Mouse (Mus musculus): ENCODE results near the gene Tmed6. TPM values are rescaled to one million over a fixed set of nuclear protein-coding genes. Genes with fewer than 3 reads are reported as not detected.
"Not testable (repeated sequence)": the region's sequence is repeated elsewhere in the genome, so short reads cannot be mapped to it uniquely, and the experiment has no call there.

The Tmed6 gene
- polyA plus RNA-seq (2012; ENCODE audit: insufficient read depth, insufficient read length, missing spikeins): not detected in 2 replicates

GRCm38 (mm10) chr8:107065511-107066496 is at the start of gene Tmed6:
Gene Tmed6, minus strand, starts transcription at chr8:107065644.
- no peak within 1 kb of the TSS for H3K27ac ChIP-seq (ENCODE audit: insufficient read depth, low read depth, low read length)
- H3K4me3 ChIP-seq (ENCODE audit: insufficient read depth, low read length): no peak within 1 kb of the TSS
- TF ChIP-seq POLR2A (IDR thresholded peaks at IDR 0.05; ENCODE audit: borderline replicate concordance, low read depth, low read length) (no peak), CTCF (IDR thresholded peaks at IDR 0.05; ENCODE audit: low read depth, low read length) (no peak)
- H3K4me1 ChIP-seq (ENCODE audit: control insufficient read depth, insufficient read depth, low read length): no peaks in the 10 kb centered on the region

- Histone ChIP-seq H3K4me1 (ENCODE audit: control insufficient read depth, insufficient read depth, low read length) (0 out of 2 replicates have a peak, but pooled peaks cover 2% of the 10 kb centered on the region), H3K4me3 (ENCODE audit: insufficient read depth, low read length) (no peak overlapping the region), H3K27ac (ENCODE audit: insufficient read depth, low read depth, low read length) (no peak overlapping the region)
- TF ChIP-seq CTCF (IDR thresholded peaks at IDR 0.05; ENCODE audit: low read depth, low read length) (no peak), POLR2A (IDR thresholded peaks at IDR 0.05; ENCODE audit: borderline replicate concordance, low read depth, low read length) (no peak)
These were observed 49.5 kb upstream of the Tmed6 start for GRCm38 (mm10) chr8:107115008-107115320.

GRCm38 (mm10) chr8:107114150-107115007 is 48.9 kb upstream of the Tmed6 start:
- Histone ChIP-seq H3K27ac (ENCODE audit: insufficient read depth, low read depth, low read length) (no peak overlapping the region), H3K4me3 (ENCODE audit: insufficient read depth, low read length) (no peak overlapping the region)
- TF ChIP-seq POLR2A (IDR thresholded peaks at IDR 0.05; ENCODE audit: borderline replicate concordance, low read depth, low read length): no peak
- no peak for TF ChIP-seq CTCF (IDR thresholded peaks at IDR 0.05; ENCODE audit: low read depth, low read length)

GRCm38 (mm10) chr8:107113209-107113608 is 47.8 kb upstream of the Tmed6 start:
- Histone ChIP-seq H3K4me3 (ENCODE audit: insufficient read depth, low read length) (no peak overlapping the region), H3K4me1 (ENCODE audit: control insufficient read depth, insufficient read depth, low read length) (0 out of 2 replicates have a peak, but pooled peaks cover 5% of the 10 kb centered on the region), H3K27ac (ENCODE audit: insufficient read depth, low read depth, low read length) (no peak overlapping the region)
- TF ChIP-seq POLR2A (IDR thresholded peaks at IDR 0.05; ENCODE audit: borderline replicate concordance, low read depth, low read length): no peak
- TF ChIP-seq CTCF (IDR thresholded peaks at IDR 0.05; ENCODE audit: low read depth, low read length): no peak

More at GRCm38 (mm10) chr8:107114150-107115007, 48.9 kb upstream of the Tmed6 start:
- 0 out of 2 replicates have a peak, but pooled peaks cover 2% of the 10 kb centered on the region for H3K4me1 ChIP-seq (ENCODE audit: control insufficient read depth, insufficient read depth, low read length)

- no peak overlapping the region for H3K4me3 ChIP-seq (ENCODE audit: insufficient read depth, low read length)
- H3K27ac ChIP-seq (ENCODE audit: insufficient read depth, low read depth, low read length): no peak overlapping the region
- TF ChIP-seq POLR2A (IDR thresholded peaks at IDR 0.05; ENCODE audit: borderline replicate concordance, low read depth, low read length) (no peak), CTCF (IDR thresholded peaks at IDR 0.05; ENCODE audit: low read depth, low read length) (no peak)
- 0 out of 2 replicates have a peak, but pooled peaks cover 5% of the 10 kb centered on the region for H3K4me1 ChIP-seq (ENCODE audit: control insufficient read depth, insufficient read depth, low read length)
These were observed 46.1 kb upstream of the Tmed6 start for GRCm38 (mm10) chr8:107111340-107112105.

GRCm38 (mm10) chr8:107110629-107111330 is 45.3 kb upstream of the Tmed6 start:
- Histone ChIP-seq H3K4me1 (ENCODE audit: control insufficient read depth, insufficient read depth, low read length) (0 out of 2 replicates have a peak, but pooled peaks cover 3% of the 10 kb centered on the region), H3K4me3 (ENCODE audit: insufficient read depth, low read length) (no peak overlapping the region), H3K27ac (ENCODE audit: insufficient read depth, low read depth, low read length) (no peak overlapping the region)
- TF ChIP-seq CTCF (IDR thresholded peaks at IDR 0.05; ENCODE audit: low read depth, low read length): no peak
- TF ChIP-seq POLR2A (IDR thresholded peaks at IDR 0.05; ENCODE audit: borderline replicate concordance, low read depth, low read length): no peak

GRCm38 (mm10) chr8:107109816-107110435 is 44.5 kb upstream of the Tmed6 start:
- no peak overlapping the region for H3K27ac ChIP-seq (ENCODE audit: insufficient read depth, low read depth, low read length)
- H3K4me1 ChIP-seq (ENCODE audit: control insufficient read depth, insufficient read depth, low read length): 0 out of 2 replicates have a peak, but pooled peaks cover 3% of the 10 kb centered on the region
- no peak overlapping the region for H3K4me3 ChIP-seq (ENCODE audit: insufficient read depth, low read length)
- TF ChIP-seq POLR2A (IDR thresholded peaks at IDR 0.05; ENCODE audit: borderline replicate concordance, low read depth, low read length): no peak
- no peak for TF ChIP-seq CTCF (IDR thresholded peaks at IDR 0.05; ENCODE audit: low read depth, low read length)

GRCm38 (mm10) chr8:107108978-107109720 is 43.7 kb upstream of the Tmed6 start:
- Histone ChIP-seq H3K4me3 (ENCODE audit: insufficient read depth, low read length) (no peak overlapping the region), H3K4me1 (ENCODE audit: control insufficient read depth, insufficient read depth, low read length) (0 out of 2 replicates have a peak, but pooled peaks cover 3% of the 10 kb centered on the region), H3K27ac (ENCODE audit: insufficient read depth, low read depth, low read length) (no peak overlapping the region)
- no peak for TF ChIP-seq POLR2A (IDR thresholded peaks at IDR 0.05; ENCODE audit: borderline replicate concordance, low read depth, low read length)

- H3K4me1 ChIP-seq (ENCODE audit: control insufficient read depth, insufficient read depth, low read length); H3K27ac ChIP-seq (ENCODE audit: insufficient read depth, low read depth, low read length); H3K4me3 ChIP-seq (ENCODE audit: insufficient read depth, low read length): not testable (repeated sequence)
These were observed 42.6 kb upstream of the Tmed6 start for GRCm38 (mm10) chr8:107108089-107108488.
